Mouse (Mus musculus) cerebellum, postnatal 14 days (tissue): ENCODE measurements at regions not wholly inside any gene's neighbourhood (a gene's known extent, or its start where the extent isn't known, plus 50 kb on each side); places are given as distances from the start of the nearest gene placed in this dataset.
A peak's percentile ranks its signal among the peaks of the same experiment; 100 is the strongest.
"Not testable (repeated sequence)": the region's sequence is repeated elsewhere in the genome, so short reads cannot be mapped to it uniquely, and the experiment has no call there.

Experiments
- DNase-seq, 2 experiments: peaks; one replicate each; pipeline ENCODE4 v3.0.0; 2021; ENCODE audit warnings: mixed read lengths in 2 of 2

GRCm38 (mm10) chr4:51868250-51868649 lies 570.8 kb upstream of the Smc2 start:
- no peak for DNase-seq

GRCm38 (mm10) chr4:51868716-51869115 lies 570.3 kb upstream of the Smc2 start:
- DNase-seq: not testable (repeated sequence)

- DNase-seq: no peak
These were observed 553.6 kb upstream of the Smc2 start for GRCm38 (mm10) chr4:51885460-51885859.

DNA sequence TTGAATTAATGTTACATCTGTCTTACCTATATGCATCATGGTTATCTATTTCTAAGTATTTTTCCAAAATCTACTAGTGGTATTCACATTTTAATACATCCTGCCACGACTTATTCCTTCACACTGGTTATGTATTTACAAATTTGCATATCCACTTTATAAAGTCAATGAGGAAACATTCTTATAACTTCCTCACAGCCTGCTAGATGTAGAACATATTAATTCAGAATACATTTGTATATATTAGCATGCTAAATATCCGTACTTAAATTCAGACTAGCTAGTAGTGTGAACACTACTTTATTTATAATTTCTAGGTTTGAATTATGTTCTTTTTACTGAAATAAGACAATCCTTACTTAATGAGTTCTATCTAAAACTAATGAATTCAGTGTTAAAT lies 549.8 kb upstream of the Smc2 start:
- DNase-seq: no peak

- DNase-seq: no peak
These were observed 510.8 kb upstream of the Smc2 start for GRCm38 (mm10) chr4:51928245-51928644.

GRCm38 (mm10) chr4:51969751-51970150 lies 469.3 kb upstream of the Smc2 start:
- DNase-seq: peak in 1 of 2 experiments; percentile 13

- no peak for DNase-seq
These were observed 460.1 kb upstream of the Smc2 start for GRCm38 (mm10) chr4:51978962-51979361.

DNA sequence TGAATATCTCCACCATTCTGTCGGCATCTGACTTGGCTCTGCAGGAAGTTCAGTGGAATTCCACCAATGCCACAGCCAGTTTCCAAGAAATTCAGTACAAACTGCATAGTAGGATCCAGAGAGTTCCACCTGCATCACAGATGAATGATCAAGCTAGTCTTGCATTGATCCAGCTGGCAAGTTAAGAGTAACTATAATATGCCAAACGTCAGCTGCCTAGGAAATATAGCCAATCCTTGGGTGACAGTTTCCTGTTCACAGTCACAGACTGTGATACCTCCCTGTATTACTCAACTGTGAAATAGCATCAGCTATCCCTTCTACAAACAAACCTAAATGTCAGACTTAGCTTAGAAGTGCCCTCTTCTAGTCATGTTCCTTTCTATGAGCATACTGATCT lies 446.6 kb upstream of the Smc2 start:
- no peak for DNase-seq

DNA sequence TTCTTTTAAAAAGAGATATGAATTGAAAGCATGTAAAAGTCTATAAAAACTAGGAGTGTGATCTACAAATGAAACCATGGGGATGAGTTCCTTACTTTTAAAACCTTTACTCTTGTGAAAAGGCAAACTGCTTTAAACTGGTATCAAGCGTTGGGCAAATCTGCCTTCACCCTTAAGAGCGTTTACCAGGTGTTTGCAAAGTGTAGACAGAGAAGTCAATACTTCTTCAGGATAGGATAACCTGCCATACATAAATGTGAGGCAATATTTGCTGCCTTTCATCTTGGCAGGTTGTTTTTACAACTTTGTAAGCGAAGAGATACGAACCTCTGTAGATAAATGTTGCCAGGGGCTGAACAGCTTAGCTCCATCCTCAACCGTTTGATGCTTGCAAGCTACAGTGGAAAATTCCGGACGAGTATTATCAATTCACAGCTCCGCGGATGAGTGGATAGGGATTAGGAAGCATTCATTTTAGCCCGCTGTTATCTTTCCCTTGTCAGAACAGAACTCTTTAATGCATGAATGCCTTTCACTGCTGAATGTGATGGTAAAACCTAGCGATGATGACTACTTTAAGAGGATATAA lies 402.2 kb upstream of the Smc2 start:
- no peak for DNase-seq

GRCm38 (mm10) chr4:52043404-52043803 lies 395.6 kb upstream of the Smc2 start:
- DNase-seq: no peak

DNA sequence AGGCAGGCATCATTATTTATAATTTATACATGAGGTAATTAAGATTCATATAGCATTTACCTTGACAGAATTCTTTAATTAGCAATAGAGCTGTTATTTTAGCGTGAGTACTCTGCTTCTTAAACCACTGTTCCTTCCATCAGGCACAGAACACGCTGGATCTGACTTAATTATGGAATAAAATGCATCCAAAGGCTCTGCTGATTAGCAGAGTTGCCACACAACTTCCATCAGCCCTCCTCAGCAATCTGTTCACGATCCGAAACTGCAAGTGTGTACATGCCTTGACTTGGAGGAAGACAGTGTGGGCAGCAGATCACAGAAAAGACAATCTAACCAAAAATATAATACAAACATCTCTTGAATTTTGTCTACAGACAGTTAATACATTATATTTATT lies 388.1 kb upstream of the Smc2 start:
- no peak for DNase-seq

DNA sequence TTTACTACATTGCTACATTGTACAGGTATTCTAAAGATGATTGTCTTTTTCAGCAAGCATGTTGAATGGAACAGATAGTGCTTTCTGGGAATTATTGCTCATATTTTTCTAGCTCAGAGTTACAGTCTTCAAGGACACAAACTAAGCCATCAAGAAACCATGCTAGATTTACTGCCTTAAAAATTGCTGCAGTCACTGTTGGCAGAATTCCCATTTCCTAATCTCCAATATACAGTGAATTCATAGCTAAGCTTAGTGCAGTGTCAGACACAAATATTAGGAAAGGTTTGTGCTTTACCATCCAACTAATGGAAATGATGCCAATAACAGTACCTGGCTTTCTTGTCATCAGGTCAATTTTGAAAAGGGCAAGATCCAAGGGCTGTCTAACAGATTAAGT lies 383.0 kb upstream of the Smc2 start:
- no peak for DNase-seq

- DNase-seq: no peak
These were observed 379.0 kb upstream of the Smc2 start for GRCm38 (mm10) chr4:52060031-52060430.

DNA sequence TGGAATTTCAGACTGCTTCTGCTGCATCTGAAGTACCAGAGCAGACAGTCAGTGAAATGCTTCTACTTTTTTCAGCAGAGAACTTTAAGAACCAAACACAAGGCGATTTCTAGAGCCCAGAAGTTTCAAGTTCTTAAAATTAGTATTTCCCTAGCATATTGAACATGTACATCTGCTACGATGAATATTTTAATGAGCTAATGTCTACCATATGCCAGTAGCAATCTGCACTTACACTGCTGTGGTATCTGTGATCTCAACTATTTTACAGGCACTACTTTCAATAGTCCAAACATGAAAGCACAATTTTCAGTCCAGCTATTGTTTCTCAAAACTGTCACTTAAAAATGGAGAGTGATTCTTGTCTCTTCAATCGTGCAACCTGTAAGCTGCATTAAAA lies 339.9 kb upstream of the Smc2 start:
- DNase-seq: no peak

DNA sequence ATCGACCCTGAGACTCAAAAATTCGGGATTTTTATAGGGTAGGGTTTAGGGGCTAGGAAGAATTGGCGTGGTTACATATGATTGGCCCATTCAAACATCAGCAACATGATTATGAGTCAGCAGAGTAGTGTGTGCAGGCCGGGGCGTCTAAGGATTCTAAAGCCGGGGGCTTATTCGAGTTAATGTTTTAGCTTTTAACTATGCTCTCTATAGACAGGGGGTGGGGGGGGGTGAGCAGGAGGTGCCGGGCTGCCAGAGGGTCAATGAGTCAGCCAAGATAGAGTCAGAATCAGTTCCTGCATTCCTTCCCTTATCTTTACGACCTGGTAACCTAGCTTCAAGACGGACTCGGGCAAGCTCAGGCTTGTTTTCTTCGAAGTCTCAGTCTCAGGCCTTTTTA lies 333.2 kb upstream of the Smc2 start:
- DNase-seq: no peak

DNA sequence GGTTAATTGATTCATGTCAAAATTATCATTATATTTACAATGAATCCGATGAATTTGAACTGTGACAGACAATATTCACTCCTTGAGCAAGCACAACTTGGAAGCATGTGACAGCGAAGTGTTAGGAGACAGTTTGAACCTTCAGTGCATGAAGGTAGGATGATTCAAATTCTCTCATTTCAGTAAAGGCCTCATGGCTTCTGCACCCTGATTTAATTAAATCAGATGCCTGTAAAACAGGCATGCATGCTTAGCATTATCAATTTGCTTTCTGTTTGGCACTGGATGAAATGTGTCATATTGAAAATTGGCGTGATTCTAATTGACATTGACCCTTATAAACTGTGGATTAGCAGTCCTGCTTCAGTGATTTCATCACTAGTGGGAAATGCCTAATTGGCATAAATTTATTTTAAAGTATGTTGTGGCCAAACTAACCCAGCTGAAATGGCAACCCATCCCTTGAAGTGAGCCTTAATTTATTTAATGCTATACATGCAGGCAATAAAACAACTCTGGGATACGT lies 321.2 kb upstream of the Smc2 start:
- no peak for DNase-seq

- DNase-seq: no peak
These were observed 320.5 kb upstream of the Smc2 start for GRCm38 (mm10) chr4:52118439-52119072.

DNA sequence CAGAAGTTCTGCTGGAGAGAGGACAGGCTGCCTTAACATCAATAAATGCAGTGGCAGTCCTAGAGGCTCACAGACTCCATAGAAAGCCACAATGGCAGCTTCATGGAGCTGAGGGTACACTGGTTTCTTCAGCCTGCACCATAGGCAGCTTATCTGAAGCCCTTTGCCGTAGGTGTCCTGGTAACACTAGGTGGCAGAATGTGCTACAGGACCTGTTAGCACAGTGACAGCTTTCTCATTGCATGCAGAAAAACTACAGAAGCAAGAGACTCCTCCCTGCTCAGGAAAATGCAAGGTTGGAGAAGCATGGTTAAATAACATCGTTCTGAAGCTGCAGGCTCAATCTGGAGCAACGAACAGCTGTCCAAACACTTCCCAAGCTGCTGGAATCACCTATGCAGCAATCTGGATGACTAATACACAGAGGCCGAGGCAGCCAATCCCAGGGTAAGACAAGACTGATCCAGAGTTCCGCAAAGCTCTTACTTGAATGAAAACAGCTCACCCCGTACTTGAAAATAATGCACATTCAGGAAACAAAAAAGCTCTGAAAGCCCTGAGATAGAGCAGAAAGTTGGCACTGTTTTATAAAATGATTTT lies 286.4 kb upstream of the Smc2 start:
- peak in 1 of 2 experiments; percentile 1 for DNase-seq

- DNase-seq: no peak
These were observed 262.8 kb upstream of the Smc2 start for GRCm38 (mm10) chr4:52176240-52176639.

GRCm38 (mm10) chr4:52197777-52198176 lies 241.3 kb upstream of the Smc2 start:
- DNase-seq: no peak

GRCm38 (mm10) chr4:52210601-52211000 lies 228.4 kb upstream of the Smc2 start:
- no peak for DNase-seq

DNA sequence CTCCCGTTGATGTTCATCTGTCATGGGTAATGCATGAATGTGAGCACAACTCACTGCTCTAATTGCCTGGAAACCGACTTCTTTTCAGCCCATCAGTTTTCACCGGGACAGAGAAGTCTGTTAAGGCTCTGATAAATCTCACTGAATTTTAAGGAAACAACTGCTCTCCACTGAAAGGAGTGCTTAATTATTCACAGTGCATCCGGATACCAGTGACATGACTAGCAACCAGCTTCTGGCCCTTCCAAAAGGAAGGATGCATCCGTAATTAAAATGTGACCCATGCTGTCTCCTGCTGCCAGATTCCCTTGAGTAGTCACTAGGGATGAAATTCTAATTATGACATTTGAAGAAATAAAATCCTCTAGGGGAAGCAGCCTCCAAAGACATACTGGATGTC lies 228.0 kb upstream of the Smc2 start:
- DNase-seq: peak in 1 of 2 experiments; percentile 2

DNA sequence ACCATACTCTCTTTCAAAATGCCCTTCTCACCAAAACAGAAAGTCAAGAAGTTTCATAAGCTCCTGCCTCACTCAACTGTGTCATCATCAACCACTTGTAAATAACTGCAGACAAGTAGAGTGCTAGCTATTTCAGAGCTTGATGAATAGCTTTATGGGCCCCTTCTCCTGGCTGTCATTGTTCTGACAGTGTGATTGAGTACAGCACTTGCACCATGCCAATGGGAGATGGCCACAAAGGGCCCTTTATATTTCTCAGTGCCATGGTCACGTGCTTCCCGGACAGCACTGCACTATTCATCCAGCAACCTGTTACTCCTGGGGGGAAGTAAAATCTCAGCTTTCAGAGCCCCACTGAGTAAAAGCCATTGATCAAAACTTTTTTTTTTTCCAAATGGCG lies 225.7 kb upstream of the Smc2 start:
- no peak for DNase-seq
